Mouse (Mus musculus): Measurements from ENCODE around the gene Ibsp. TPM values are rescaled to one million over a fixed set of nuclear protein-coding genes. Genes with fewer than 3 reads are reported as not detected.

Ibsp gene
- polyA plus RNA-seq, 1 experiment: not detected

GRCm38 (mm10) chr5:104357575-104357974, 58.6 kb downstream of the Ibsp start:
- 67% methylated on average over 5 of the region's 5 CpGs for WGBS
- Histone ChIP-seq H3K36me3 (ENCODE audit: control insufficient read depth, insufficient read depth, low read length) (no peaks in the 10 kb centered on the region), H3K4me1 (ENCODE audit: control insufficient read depth, insufficient read depth, insufficient read length, low read length) (no peaks in the 10 kb centered on the region), H3K4me3 (ENCODE audit: low read depth, low read length) (no peak overlapping the region), H3K27ac (ENCODE audit: insufficient read depth, low read depth, low read length) (no peak overlapping the region), H3K27me3 (ENCODE audit: control insufficient read depth, insufficient read depth, low read length) (no peaks in the 10 kb centered on the region)
- no peak for TF ChIP-seq POLR2A (IDR thresholded peaks at IDR 0.05; ENCODE audit: low read depth, low read length)
- no peak for TF ChIP-seq CTCF (IDR thresholded peaks at IDR 0.05; ENCODE audit: extremely low read depth, insufficient read length, insufficient replicate concordance, low read depth, low read length)

DNA sequence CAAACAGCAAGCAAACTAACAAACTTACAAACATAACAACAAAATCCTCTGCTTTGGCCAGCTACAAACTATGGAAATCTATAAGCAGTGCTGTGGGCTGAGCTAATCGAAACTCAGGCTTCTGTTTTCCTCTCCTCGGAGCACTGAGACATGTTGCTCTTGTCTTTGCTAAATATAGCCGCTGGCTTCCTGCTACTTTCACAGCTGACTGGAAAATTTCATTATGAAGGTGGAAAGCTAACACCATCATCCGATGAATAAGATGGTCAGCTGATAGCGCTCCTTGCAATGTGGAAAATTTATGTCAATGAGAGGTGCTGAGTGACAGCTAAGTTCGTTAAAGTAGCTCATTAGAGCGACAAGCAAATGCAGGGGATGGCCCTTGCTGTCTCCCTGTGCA, 59.6 kb downstream of the Ibsp start:
- Histone ChIP-seq H3K4me3 (ENCODE audit: low read depth, low read length) (no peak overlapping the region), H3K36me3 (ENCODE audit: control insufficient read depth, insufficient read depth, low read length) (no peaks in the 10 kb centered on the region), H3K27ac (ENCODE audit: insufficient read depth, low read depth, low read length) (no peak overlapping the region), H3K4me1 (ENCODE audit: control insufficient read depth, insufficient read depth, insufficient read length, low read length) (no peaks in the 10 kb centered on the region), H3K27me3 (ENCODE audit: control insufficient read depth, insufficient read depth, low read length) (no peaks in the 10 kb centered on the region)
- TF ChIP-seq CTCF (IDR thresholded peaks at IDR 0.05; ENCODE audit: extremely low read depth, insufficient read length, insufficient replicate concordance, low read depth, low read length): no peak
- no peak for TF ChIP-seq POLR2A (IDR thresholded peaks at IDR 0.05; ENCODE audit: low read depth, low read length)
- 67% methylated on average over 7 of the region's 7 CpGs for WGBS

GRCm38 (mm10) chr5:104359257-104359656, 60.3 kb downstream of the Ibsp start:
- Histone ChIP-seq H3K4me1 (ENCODE audit: control insufficient read depth, insufficient read depth, insufficient read length, low read length) (no peaks in the 10 kb centered on the region), H3K36me3 (ENCODE audit: control insufficient read depth, insufficient read depth, low read length) (no peaks in the 10 kb centered on the region), H3K27me3 (ENCODE audit: control insufficient read depth, insufficient read depth, low read length) (no peaks in the 10 kb centered on the region), H3K4me3 (ENCODE audit: low read depth, low read length) (no peak overlapping the region), H3K27ac (ENCODE audit: insufficient read depth, low read depth, low read length) (no peak overlapping the region)
- 50% methylated on average over 6 of the region's 6 CpGs for WGBS
- no peak for TF ChIP-seq CTCF (IDR thresholded peaks at IDR 0.05; ENCODE audit: extremely low read depth, insufficient read length, insufficient replicate concordance, low read depth, low read length)
- TF ChIP-seq POLR2A (IDR thresholded peaks at IDR 0.05; ENCODE audit: low read depth, low read length): no peak

Other genes with a start within 250 kb of the Ibsp start
- gene Gm17660, start 221.6 kb upstream of the Ibsp start, polyA plus RNA-seq (2012; rRNA removed): not detected in 2 replicates
- 24.3 and 28.8 TPM in 2 replicates for gene Sparcl1, start 185.4 kb upstream of the Ibsp start, polyA plus RNA-seq (2012; rRNA removed)
- not detected in 2 replicates for gene Dspp, start 128.5 kb upstream of the Ibsp start, polyA plus RNA-seq (2012; rRNA removed)
- 0.10 and 0.47 TPM in 2 replicates for gene Dmp1, start 96.6 kb upstream of the Ibsp start, polyA plus RNA-seq (2012; rRNA removed)
- gene Mepe, start 26.2 kb downstream of the Ibsp start, polyA plus RNA-seq (2012; rRNA removed): not detected in 2 replicates
- gene Spp1, start 135.9 kb downstream of the Ibsp start, polyA plus RNA-seq (2012; rRNA removed): 0.32 and 12.0 TPM in 2 replicates
- gene Pkd2, start 160.3 kb downstream of the Ibsp start, polyA plus RNA-seq (2012; rRNA removed): 4.3 and 6.1 TPM in 2 replicates
- gene BC005561, start 209.2 kb downstream of the Ibsp start, polyA plus RNA-seq (2012; rRNA removed): 0.44 and 0.85 TPM in 2 replicates